Mouse (Mus musculus) embryo, embryonic 9.5 days (tissue): ENCODE measurements at regions not wholly inside any gene's neighbourhood (a gene's known extent, or its start where the extent isn't known, plus 50 kb on each side); places are given as distances from the start of the nearest gene placed in this dataset.

ENCODE experiments used
- DNase-seq: peaks from one replicate; pipeline ENCODE4 v3.0.0-alpha.2; 2017; ENCODE audit errors: extremely low spot score

GRCm38 (mm10) chr10:97381586-97381985 lies 97.8 kb upstream of the Dcn start:
- no peak for DNase-seq

- no peak for DNase-seq
Measured at GRCm38 (mm10) chr10:97383881-97384280, 95.5 kb upstream of the Dcn start.

- no peak for DNase-seq
Measured at GRCm38 (mm10) chr10:97387196-97387876, 92.1 kb upstream of the Dcn start.

GRCm38 (mm10) chr10:97389647-97390590 lies 89.5 kb upstream of the Dcn start:
- DNase-seq, result no peak

- DNase-seq, result no peak
Measured at GRCm38 (mm10) chr10:97397062-97397771, 82.2 kb upstream of the Dcn start.

GRCm38 (mm10) chr10:97397896-97398295 lies 81.5 kb upstream of the Dcn start:
- DNase-seq, result no peak

DNA sequence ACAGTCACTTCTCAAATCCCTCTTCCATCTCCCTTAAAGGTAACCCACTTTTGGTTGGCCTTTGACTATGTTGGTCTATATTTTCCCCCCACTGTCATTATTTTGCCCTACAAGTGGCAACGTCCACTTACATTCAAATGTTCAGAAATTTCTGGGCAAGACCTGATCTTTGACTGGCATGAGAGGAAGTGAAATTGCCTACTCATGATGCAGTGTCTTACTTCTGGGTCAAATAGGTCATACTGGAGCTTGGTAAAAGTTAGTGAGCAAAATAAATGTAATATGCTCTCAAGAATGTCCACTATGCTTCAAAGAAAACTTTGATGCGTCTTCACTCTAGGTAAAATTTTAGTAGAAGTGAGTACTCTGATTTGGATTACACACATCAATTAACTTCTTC lies 76.9 kb upstream of the Dcn start:
- DNase-seq, result no peak

DNA sequence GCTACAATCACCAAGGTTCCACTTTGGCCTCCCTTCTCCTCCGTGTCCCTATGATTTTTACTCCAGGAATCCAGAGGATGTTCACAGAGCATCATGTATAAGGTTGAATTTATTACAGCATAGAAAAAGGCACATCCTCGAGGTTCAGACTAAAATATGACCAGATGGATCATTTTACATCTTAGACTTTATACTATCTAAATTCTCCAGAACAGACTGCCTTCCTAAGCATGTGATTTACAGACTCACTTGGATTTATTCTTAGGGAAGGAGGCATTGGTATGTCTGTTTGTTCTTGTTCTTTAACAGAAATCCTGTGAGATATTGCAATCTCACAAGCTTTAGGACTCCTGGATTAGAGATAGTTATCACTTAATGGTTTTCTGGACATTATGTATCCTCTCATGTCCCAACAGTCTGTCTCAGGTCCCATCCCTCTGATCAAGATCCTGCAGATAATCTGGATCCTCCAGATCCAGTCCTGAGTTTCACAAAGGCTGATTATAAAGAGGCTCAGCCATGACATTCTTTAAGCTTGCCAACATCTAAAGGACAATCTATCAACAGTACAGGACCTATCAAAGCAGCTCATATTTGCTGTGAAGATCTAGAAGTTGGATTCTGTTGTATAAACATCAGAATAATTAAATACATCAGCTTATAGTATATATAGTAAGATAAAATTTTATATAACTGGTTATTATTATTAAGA lies 75.2 kb upstream of the Dcn start:
- no peak for DNase-seq

DNA sequence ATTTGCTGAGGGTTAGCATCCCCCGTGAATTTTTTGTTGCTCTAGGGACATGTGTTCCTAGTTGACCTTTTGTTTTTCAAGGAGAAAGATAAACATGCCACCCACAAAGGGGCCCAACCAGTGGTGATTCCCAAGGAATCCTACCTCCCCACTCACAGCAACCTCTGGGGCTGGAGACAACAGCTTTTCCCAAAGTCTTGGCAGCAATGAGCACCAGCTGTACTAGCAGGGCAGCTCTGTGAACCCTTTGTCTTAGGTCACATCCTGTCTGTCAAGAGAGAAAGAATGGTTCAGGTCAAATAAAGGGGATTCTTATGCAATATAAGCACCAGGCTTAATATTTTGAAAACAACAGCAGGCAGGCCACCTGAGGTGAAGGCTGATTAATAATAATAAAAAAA lies 70.2 kb upstream of the Dcn start:
- peak; percentile 64 for DNase-seq

GRCm38 (mm10) chr10:97409909-97410308 lies 69.5 kb upstream of the Dcn start:
- DNase-seq, result no peak

GRCm38 (mm10) chr10:97422579-97422978 lies 56.8 kb upstream of the Dcn start:
- no peak for DNase-seq

GRCm38 (mm10) chr10:97423039-97423700 lies 56.2 kb upstream of the Dcn start:
- DNase-seq, result no peak
